Mouse (Mus musculus): ENCODE data around the gene Immp2l. TPM values are rescaled to one million over a fixed set of nuclear protein-coding genes. Genes with fewer than 3 reads are reported as not detected.

Gene Immp2l
- polyA plus RNA-seq, 1 experiment from 2014 or later: 6.9 TPM

DNA sequence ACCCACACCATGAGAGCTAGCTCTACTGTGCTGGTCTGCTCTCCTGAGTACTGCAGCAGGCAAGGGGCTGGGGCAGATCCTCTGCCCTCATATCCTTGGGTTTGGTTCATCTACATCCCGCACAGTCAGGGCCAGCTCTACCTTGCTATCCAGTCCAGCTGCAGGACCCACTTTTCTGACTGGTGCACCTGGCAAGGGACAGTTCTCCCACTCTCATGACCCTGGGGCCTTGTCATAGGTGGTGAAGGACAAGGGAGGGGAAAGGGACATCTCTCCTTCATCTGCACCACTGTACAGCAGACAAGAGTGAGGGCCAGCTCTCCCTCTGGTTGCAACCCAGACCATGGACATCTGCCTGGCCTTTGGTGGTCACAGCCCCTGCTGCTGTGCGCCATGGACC is 323.6 kb downstream of the Immp2l start:
- Histone ChIP-seq H3K27me3 (replicated peaks; ENCODE audit: control insufficient read depth, insufficient read depth, low read length) (no peaks in the 10 kb centered on the region), H3K4me2 (ENCODE audit: low read length) (no peak overlapping the region), H3K27ac (ENCODE audit: low read length) (no peak overlapping the region), H3K36me3 (ENCODE audit: control insufficient read depth, insufficient read depth) (no peaks in the 10 kb centered on the region), H3K9me3 (ENCODE audit: control insufficient read depth, low read length) (no peaks in the 10 kb centered on the region), H3K9ac (replicated peaks; ENCODE audit: low read depth, low read length) (no peak overlapping the region), H3K4me3 (replicated peaks; ENCODE audit: low read length) (no peak overlapping the region), H3K4me1 (replicated peaks; ENCODE audit: control insufficient read depth, insufficient read depth, low read length) (no peaks in the 10 kb centered on the region)
- ATAC-seq: no peak
- 98% methylated on average over 2 of the region's 2 CpGs for WGBS

DNA sequence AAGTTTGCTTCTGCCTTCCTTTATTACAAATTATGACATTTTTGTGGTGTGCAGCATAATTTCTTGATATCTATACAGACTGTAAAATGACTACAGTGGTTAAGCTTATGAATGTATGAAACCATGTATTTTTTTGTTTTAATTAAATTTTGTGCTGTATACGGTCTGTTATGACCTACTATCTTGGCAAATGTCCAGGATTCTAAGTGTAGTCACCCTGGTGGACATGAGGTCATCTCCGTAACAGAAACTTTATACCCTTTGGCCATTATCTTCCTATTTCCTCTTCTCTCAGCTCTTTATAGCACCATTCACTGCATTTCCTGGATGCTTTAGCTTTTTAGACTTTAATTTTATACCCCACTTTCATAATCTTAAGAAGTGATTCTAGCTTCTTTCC is 325.5 kb downstream of the Immp2l start:
- H3K4me2 ChIP-seq (ENCODE audit: low read length): no peak overlapping the region
- no peaks in the 10 kb centered on the region for H3K9me3 ChIP-seq (ENCODE audit: control insufficient read depth, low read length)
- H3K9ac ChIP-seq (replicated peaks; ENCODE audit: low read depth, low read length): no peak overlapping the region
- no peaks in the 10 kb centered on the region for H3K36me3 ChIP-seq (ENCODE audit: control insufficient read depth, insufficient read depth)
- 81% methylated on average over 2 of the region's 2 CpGs for WGBS
- H3K27ac ChIP-seq (ENCODE audit: low read length): no peak overlapping the region
- no peak overlapping the region for H3K4me3 ChIP-seq (replicated peaks; ENCODE audit: low read length)
- no peaks in the 10 kb centered on the region for H3K27me3 ChIP-seq (replicated peaks; ENCODE audit: control insufficient read depth, insufficient read depth, low read length)
- no peak for ATAC-seq
- H3K4me1 ChIP-seq (replicated peaks; ENCODE audit: control insufficient read depth, insufficient read depth, low read length): no peaks in the 10 kb centered on the region

DNA sequence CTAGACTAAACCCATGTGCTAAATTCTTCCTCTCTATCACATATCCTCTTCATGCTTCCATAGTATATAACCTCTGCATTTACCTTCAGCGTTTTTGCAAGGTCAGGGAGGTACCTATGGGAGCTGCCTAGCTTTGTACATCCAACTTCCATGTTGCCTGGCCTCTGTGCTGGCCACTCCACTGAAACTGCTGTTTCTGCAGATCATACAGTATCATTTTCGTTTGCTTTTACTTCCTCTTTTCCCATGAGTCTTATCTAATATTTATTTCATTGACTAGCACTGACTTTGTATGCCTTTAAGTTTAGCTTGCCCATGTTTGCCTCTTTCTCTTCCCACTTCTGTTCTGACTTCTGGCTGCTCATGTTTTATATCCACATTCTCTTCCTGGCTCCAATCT is 325.9 kb downstream of the Immp2l start:
- Histone ChIP-seq H3K36me3 (ENCODE audit: control insufficient read depth, insufficient read depth) (no peaks in the 10 kb centered on the region), H3K4me2 (ENCODE audit: low read length) (no peak overlapping the region), H3K27ac (ENCODE audit: low read length) (no peak overlapping the region), H3K4me3 (replicated peaks; ENCODE audit: low read length) (no peak overlapping the region), H3K4me1 (replicated peaks; ENCODE audit: control insufficient read depth, insufficient read depth, low read length) (no peaks in the 10 kb centered on the region), H3K9ac (replicated peaks; ENCODE audit: low read depth, low read length) (no peak overlapping the region), H3K27me3 (replicated peaks; ENCODE audit: control insufficient read depth, insufficient read depth, low read length) (no peaks in the 10 kb centered on the region), H3K9me3 (ENCODE audit: control insufficient read depth, low read length) (no peaks in the 10 kb centered on the region)
- 74% methylated on average over 2 of the region's 2 CpGs for WGBS
- ATAC-seq: no peak

DNA sequence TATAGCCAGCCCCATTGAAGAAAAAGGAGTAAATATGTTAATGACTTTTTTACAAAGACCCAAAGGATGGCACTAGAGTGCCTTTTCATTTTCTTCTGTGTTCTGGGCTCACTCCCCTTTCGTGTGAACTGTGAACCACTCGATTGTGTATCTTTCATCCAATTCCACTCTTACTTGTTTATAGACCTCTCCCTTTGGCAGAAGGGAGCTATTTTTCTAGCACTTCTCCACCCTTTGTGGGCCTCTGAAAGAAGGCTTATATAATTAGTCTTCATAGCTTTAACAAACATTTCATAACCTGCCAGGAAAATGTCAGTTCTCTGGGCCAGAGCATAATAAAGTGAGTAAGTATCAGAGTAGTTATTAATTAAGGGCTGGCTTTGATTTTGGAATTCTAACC is 327.4 kb downstream of the Immp2l start:
- no peaks in the 10 kb centered on the region for H3K27me3 ChIP-seq (replicated peaks; ENCODE audit: control insufficient read depth, insufficient read depth, low read length)
- WGBS: 6% methylated on average over 2 of the region's 2 CpGs
- H3K9me3 ChIP-seq (ENCODE audit: control insufficient read depth, low read length): no peaks in the 10 kb centered on the region
- peak; percentile 92 for ATAC-seq
- no peak overlapping the region for H3K4me2 ChIP-seq (ENCODE audit: low read length)
- no peaks in the 10 kb centered on the region for H3K36me3 ChIP-seq (ENCODE audit: control insufficient read depth, insufficient read depth)
- no peaks in the 10 kb centered on the region for H3K4me1 ChIP-seq (replicated peaks; ENCODE audit: control insufficient read depth, insufficient read depth, low read length)
- no peak overlapping the region for H3K27ac ChIP-seq (ENCODE audit: low read length)
- H3K4me3 ChIP-seq (replicated peaks; ENCODE audit: low read length): no peak overlapping the region
- no peak overlapping the region for H3K9ac ChIP-seq (replicated peaks; ENCODE audit: low read depth, low read length)

DNA sequence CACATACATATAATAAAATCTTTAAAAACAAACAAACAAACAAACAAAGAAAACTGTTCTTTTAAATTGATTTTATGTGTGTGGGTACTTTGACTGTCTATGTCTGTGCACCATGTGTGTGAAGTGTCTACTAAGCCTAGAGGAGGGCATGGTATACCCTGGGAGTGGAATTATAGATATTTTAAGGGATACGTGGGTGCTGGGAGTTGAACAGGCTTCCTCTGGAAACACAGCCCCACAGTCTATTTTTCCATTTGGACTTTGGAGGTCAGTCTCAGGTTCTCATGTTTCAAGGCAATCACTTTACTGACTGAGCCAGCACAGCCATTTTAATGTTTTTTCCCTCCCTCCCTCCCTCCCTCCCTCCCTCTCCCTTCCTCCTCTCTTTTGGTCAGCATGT is 331.0 kb downstream of the Immp2l start:
- Histone ChIP-seq H3K9me3 (ENCODE audit: control insufficient read depth, low read length) (no peaks in the 10 kb centered on the region), H3K9ac (replicated peaks; ENCODE audit: low read depth, low read length) (no peak overlapping the region), H3K27ac (ENCODE audit: low read length) (no peak overlapping the region), H3K4me1 (replicated peaks; ENCODE audit: control insufficient read depth, insufficient read depth, low read length) (no peaks in the 10 kb centered on the region), H3K36me3 (ENCODE audit: control insufficient read depth, insufficient read depth) (no peaks in the 10 kb centered on the region), H3K4me2 (ENCODE audit: low read length) (no peak overlapping the region), H3K4me3 (replicated peaks; ENCODE audit: low read length) (no peak overlapping the region), H3K27me3 (replicated peaks; ENCODE audit: control insufficient read depth, insufficient read depth, low read length) (no peaks in the 10 kb centered on the region)
- WGBS: 89% methylated on average over 1 of the region's 1 CpGs
- no peak for ATAC-seq

DNA sequence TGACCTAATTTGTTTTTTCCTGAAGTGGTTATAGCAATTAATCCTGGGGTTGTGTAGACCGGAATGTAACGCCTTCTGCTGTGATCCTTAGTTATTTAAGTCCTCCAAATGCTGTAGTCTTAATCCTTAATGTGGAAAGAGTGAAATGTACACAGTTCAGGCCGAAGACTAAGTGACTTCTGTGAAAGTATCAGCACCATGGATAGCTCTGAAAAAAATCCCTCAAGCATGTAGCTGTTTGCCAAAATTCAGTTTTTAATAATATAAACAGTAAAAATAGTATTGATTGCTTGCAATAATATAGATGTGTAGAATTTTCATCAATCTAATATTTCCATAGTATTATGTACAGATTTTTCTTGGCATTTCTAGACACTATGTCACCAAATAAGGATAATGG is 332.1 kb downstream of the Immp2l start:
- Histone ChIP-seq H3K4me2 (ENCODE audit: low read length) (no peak overlapping the region), H3K9ac (replicated peaks; ENCODE audit: low read depth, low read length) (no peak overlapping the region), H3K4me3 (replicated peaks; ENCODE audit: low read length) (no peak overlapping the region), H3K4me1 (replicated peaks; ENCODE audit: control insufficient read depth, insufficient read depth, low read length) (no peaks in the 10 kb centered on the region), H3K27ac (ENCODE audit: low read length) (no peak overlapping the region), H3K36me3 (ENCODE audit: control insufficient read depth, insufficient read depth) (no peaks in the 10 kb centered on the region), H3K9me3 (ENCODE audit: control insufficient read depth, low read length) (no peaks in the 10 kb centered on the region), H3K27me3 (replicated peaks; ENCODE audit: control insufficient read depth, insufficient read depth, low read length) (no peaks in the 10 kb centered on the region)
- 76% methylated on average over 3 of the region's 3 CpGs for WGBS
- ATAC-seq: no peak

DNA sequence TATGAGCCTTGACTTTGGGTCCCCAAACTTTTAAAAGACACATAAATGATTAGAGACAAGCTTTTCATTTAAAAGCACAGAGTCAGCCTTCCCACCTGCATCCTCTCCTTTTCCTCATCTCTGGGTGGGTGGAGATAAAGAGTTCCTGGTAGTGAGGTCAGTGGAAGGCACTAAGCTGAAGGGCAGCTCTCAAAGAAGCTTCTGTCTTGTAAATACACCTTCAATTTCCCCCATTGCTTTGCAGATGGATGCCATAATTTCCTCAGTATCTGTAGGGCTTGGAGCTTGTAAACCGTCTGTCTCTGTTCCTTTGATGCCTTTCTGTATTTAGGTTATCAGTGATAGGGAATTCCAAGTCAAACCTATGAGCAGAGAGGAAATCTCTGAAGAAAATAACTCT is 362.8 kb downstream of the Immp2l start:
- H3K4me3 ChIP-seq (replicated peaks; ENCODE audit: low read length): no peak overlapping the region
- H3K9ac ChIP-seq (replicated peaks; ENCODE audit: low read depth, low read length): no peak overlapping the region
- H3K4me2 ChIP-seq (ENCODE audit: low read length): no peak overlapping the region
- no peak for ATAC-seq
- H3K36me3 ChIP-seq (ENCODE audit: control insufficient read depth, insufficient read depth): no peaks in the 10 kb centered on the region
- no peaks in the 10 kb centered on the region for H3K4me1 ChIP-seq (replicated peaks; ENCODE audit: control insufficient read depth, insufficient read depth, low read length)
- no peaks in the 10 kb centered on the region for H3K9me3 ChIP-seq (ENCODE audit: control insufficient read depth, low read length)
- WGBS: 77% methylated on average over 1 of the region's 1 CpGs
- H3K27me3 ChIP-seq (replicated peaks; ENCODE audit: control insufficient read depth, insufficient read depth, low read length): no peaks in the 10 kb centered on the region
- no peak overlapping the region for H3K27ac ChIP-seq (ENCODE audit: low read length)

DNA sequence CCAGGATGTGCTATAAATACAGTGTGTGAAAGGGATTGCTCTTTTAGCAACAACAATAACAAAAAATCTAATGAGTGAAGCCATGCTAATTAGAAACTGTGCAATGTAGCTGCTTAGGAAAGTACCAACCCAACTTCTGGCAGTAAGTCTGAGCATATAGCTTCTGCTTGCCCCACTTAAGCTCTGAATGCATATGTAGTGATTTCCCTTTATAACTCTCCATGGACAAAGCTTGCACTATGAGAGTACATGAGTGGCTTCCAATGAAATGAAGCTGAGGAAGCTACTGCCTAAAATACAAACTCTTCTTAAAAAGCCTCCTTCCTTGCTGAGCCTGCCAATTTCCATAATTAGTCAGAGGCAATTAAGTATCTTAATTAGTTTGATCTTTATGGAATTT is 370.3 kb downstream of the Immp2l start:
- ATAC-seq: 0 out of 2 replicates have a peak, but pooled peaks have one; percentile 33

DNA sequence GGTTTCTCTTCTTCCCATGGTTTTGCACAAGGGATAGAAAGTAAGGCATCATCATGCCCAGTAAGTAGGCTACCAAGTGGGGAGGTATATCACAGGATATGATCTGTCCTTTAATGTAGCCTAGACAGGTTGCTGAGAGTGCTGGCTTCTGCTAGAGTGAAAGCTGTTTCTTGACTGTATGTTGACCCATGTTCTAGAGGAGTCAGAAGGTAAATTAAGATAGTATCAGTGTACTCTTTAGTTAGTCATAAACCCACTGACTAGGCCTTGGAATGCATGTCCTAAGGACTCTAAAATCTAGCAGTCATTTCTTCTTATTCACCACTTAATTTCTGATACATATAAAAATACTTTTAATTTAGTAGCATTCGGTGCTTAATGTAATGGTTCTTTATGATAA is 377.2 kb downstream of the Immp2l start:
- Histone ChIP-seq H3K9ac (replicated peaks; ENCODE audit: low read depth, low read length) (no peak overlapping the region), H3K27ac (ENCODE audit: low read length) (no peak overlapping the region), H3K36me3 (ENCODE audit: control insufficient read depth, insufficient read depth) (no peaks in the 10 kb centered on the region), H3K9me3 (ENCODE audit: control insufficient read depth, low read length) (no peaks in the 10 kb centered on the region), H3K27me3 (replicated peaks; ENCODE audit: control insufficient read depth, insufficient read depth, low read length) (no peaks in the 10 kb centered on the region), H3K4me1 (replicated peaks; ENCODE audit: control insufficient read depth, insufficient read depth, low read length) (no peaks in the 10 kb centered on the region), H3K4me2 (ENCODE audit: low read length) (no peak overlapping the region), H3K4me3 (replicated peaks; ENCODE audit: low read length) (no peak overlapping the region)
- ATAC-seq: no peak
- WGBS: 92% methylated on average over 1 of the region's 1 CpGs

More for the DNA sequence above, 370.3 kb downstream of the Immp2l start:
- Histone ChIP-seq H3K4me2 (ENCODE audit: low read length) (no peak overlapping the region), H3K27ac (ENCODE audit: low read length) (no peak overlapping the region), H3K4me1 (replicated peaks; ENCODE audit: control insufficient read depth, insufficient read depth, low read length) (no peaks in the 10 kb centered on the region), H3K27me3 (replicated peaks; ENCODE audit: control insufficient read depth, insufficient read depth, low read length) (no peaks in the 10 kb centered on the region), H3K36me3 (ENCODE audit: control insufficient read depth, insufficient read depth) (no peaks in the 10 kb centered on the region), H3K4me3 (replicated peaks; ENCODE audit: low read length) (no peak overlapping the region), H3K9me3 (ENCODE audit: control insufficient read depth, low read length) (no peaks in the 10 kb centered on the region), H3K9ac (replicated peaks; ENCODE audit: low read depth, low read length) (no peak overlapping the region)

DNA sequence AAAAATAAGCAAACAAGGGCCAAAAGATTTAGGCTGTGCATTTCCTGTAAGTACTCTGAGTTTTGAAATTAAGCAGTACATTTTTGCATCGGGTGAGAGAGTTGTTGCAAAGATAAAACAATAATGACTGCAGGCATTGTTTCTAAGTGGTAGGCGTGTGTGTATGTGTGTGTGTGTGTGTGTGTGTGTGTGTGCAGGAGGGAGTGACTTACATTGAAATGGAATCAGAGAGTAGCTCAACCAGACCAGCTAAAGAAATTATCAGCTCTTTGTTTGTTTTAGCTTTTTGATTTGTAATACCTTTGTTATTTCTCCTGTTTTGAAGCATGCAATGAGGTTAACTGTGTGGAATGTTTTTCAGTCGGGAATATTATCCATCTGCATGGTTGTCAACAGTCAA is 378.0 kb downstream of the Immp2l start:
- ATAC-seq: no peak
- no peak overlapping the region for H3K4me2 ChIP-seq (ENCODE audit: low read length)
- no peaks in the 10 kb centered on the region for H3K36me3 ChIP-seq (ENCODE audit: control insufficient read depth, insufficient read depth)
- H3K27ac ChIP-seq (ENCODE audit: low read length): no peak overlapping the region
- no peak overlapping the region for H3K4me3 ChIP-seq (replicated peaks; ENCODE audit: low read length)
- WGBS: 67% methylated on average over 3 of the region's 3 CpGs
- no peak overlapping the region for H3K9ac ChIP-seq (replicated peaks; ENCODE audit: low read depth, low read length)
- no peaks in the 10 kb centered on the region for H3K4me1 ChIP-seq (replicated peaks; ENCODE audit: control insufficient read depth, insufficient read depth, low read length)
- no peaks in the 10 kb centered on the region for H3K27me3 ChIP-seq (replicated peaks; ENCODE audit: control insufficient read depth, insufficient read depth, low read length)
- no peaks in the 10 kb centered on the region for H3K9me3 ChIP-seq (ENCODE audit: control insufficient read depth, low read length)
